Mouse (Mus musculus) neural tube, embryonic 12.5 days (tissue): ENCODE measurements at regions not wholly inside any gene's neighbourhood (a gene's known extent, or its start where the extent isn't known, plus 50 kb on each side); places are given as distances from the start of the nearest gene placed in this dataset.

ENCODE experiments used
- ATAC-seq: fragments of 200-750 bp; cut with Nextera tagmentation; 2 replicates; pipeline ENCODE4 v1.8.0; 2017; ENCODE audit warnings: low read depth, mild to moderate bottlenecking, moderate TSS enrichment, moderate library complexity; ENCODE audit not compliant: low FRiP score
- H3K27ac ChIP-seq: fragments of 300-500 bp; sonication (generic); 2 replicates; pipeline ENCODE4 v1.5.1; 2016
- H3K27me3 ChIP-seq: fragments of 300-500 bp; sonication (generic); replicated peaks from 2 replicates; pipeline ENCODE4 v1.6.1; 2016; ENCODE audit warnings: mild to moderate bottlenecking
- H3K36me3 ChIP-seq: fragments of 300-500 bp; sonication (generic); 2 replicates; pipeline ENCODE4 v1.6.1; 2016; ENCODE audit warnings: mild to moderate bottlenecking
- H3K4me1 ChIP-seq: fragments of 300-500 bp; sonication (generic); 2 replicates; pipeline ENCODE4 v1.6.1; 2016
- H3K4me2 ChIP-seq: fragments of 300-500 bp; sonication (generic); replicated peaks from 2 replicates; pipeline ENCODE4 v1.6.1; 2016; ENCODE audit warnings: mild to moderate bottlenecking
- H3K4me3 ChIP-seq: fragments of 300-500 bp; sonication (generic); 2 replicates; pipeline ENCODE4 v1.5.1; 2016
- H3K9ac ChIP-seq: fragments of 300-500 bp; sonication (generic); 2 replicates; pipeline ENCODE4 v1.6.1; 2016; ENCODE audit warnings: mild to moderate bottlenecking
- H3K9me3 ChIP-seq: fragments of 300-500 bp; sonication (generic); 2 replicates; pipeline ENCODE4 v1.6.1; 2016; ENCODE audit warnings: mild to moderate bottlenecking
- WGBS: fragments of 180-500 bp; shearing (Covaris S2); methylation state at CpG from one replicate; pipeline ENCODE4 v1.1.7; 2016; 5-methylcytosine and 5-hydroxymethylcytosine counted together

- Histone ChIP-seq H3K9ac (no peak overlapping the region), H3K4me1 (peaks cover 6% of the 10 kb centered on the region; the same call in 1 of the 2 replicates), H3K27me3 (no peaks in the 10 kb centered on the region), H3K36me3 (no peaks in the 10 kb centered on the region), H3K27ac (no peak overlapping the region), H3K4me2 (no peak overlapping the region), H3K9me3 (no peaks in the 10 kb centered on the region), H3K4me3 (no peak overlapping the region)
- 79% methylated on average over 2 of the region's 2 CpGs for WGBS
- no peak for ATAC-seq
These were observed 219.9 kb upstream of the Ccdc122 start for GRCm38 (mm10) chr14:76816666-76817065.

- Histone ChIP-seq H3K4me1 (0 out of 2 replicates have a peak, but pooled peaks cover 3% of the 10 kb centered on the region), H3K27ac (no peak overlapping the region), H3K4me3 (no peak overlapping the region), H3K27me3 (no peaks in the 10 kb centered on the region), H3K9ac (no peak overlapping the region), H3K9me3 (peaks cover 6% of the 10 kb centered on the region; the same call in 1 of the 2 replicates), H3K4me2 (no peak overlapping the region), H3K36me3 (no peaks in the 10 kb centered on the region)
- 78% methylated on average over 14 of the region's 14 CpGs for WGBS
- ATAC-seq: no peak
These were observed 224.3 kb upstream of the Ccdc122 start for GRCm38 (mm10) chr14:76812155-76812875.

- Histone ChIP-seq H3K9me3 (peaks cover 6% of the 10 kb centered on the region; the same call in 1 of the 2 replicates), H3K36me3 (no peaks in the 10 kb centered on the region), H3K27ac (no peak overlapping the region), H3K9ac (no peak overlapping the region), H3K4me3 (no peak overlapping the region), H3K4me1 (0 out of 2 replicates have a peak, but pooled peaks cover 3% of the 10 kb centered on the region), H3K4me2 (peak overlapping the region; percentile 10; the same call in 1 of the 2 replicates), H3K27me3 (no peaks in the 10 kb centered on the region)
- no peak for ATAC-seq
- WGBS: 29% methylated on average over 21 of the region's 21 CpGs
These were observed 225.6 kb upstream of the Ccdc122 start for GRCm38 (mm10) chr14:76810697-76811589.

- H3K36me3 ChIP-seq: no peaks in the 10 kb centered on the region
- ATAC-seq: no peak
- peaks cover 6% of the 10 kb centered on the region; the same call in 1 of the 2 replicates for H3K9me3 ChIP-seq
- no peaks in the 10 kb centered on the region for H3K27me3 ChIP-seq
- WGBS: 91% methylated on average over 3 of the region's 3 CpGs
- H3K27ac ChIP-seq: no peak overlapping the region
- H3K4me2 ChIP-seq: no peak overlapping the region
- no peak overlapping the region for H3K9ac ChIP-seq
- 0 out of 2 replicates have a peak, but pooled peaks cover 3% of the 10 kb centered on the region for H3K4me1 ChIP-seq
- H3K4me3 ChIP-seq: no peak overlapping the region
These were observed 226.5 kb upstream of the Ccdc122 start for GRCm38 (mm10) chr14:76810041-76810440.

- Histone ChIP-seq H3K9ac (no peak overlapping the region), H3K4me2 (no peak overlapping the region), H3K36me3 (no peaks in the 10 kb centered on the region), H3K27me3 (no peaks in the 10 kb centered on the region), H3K9me3 (peaks cover 6% of the 10 kb centered on the region; the same call in 1 of the 2 replicates), H3K27ac (no peak overlapping the region), H3K4me3 (no peak overlapping the region), H3K4me1 (0 out of 2 replicates have a peak, but pooled peaks cover 3% of the 10 kb centered on the region)
- ATAC-seq: no peak
- 95% methylated on average over 7 of the region's 7 CpGs for WGBS
These were observed 227.2 kb upstream of the Ccdc122 start for GRCm38 (mm10) chr14:76809411-76809810.

- Histone ChIP-seq H3K9ac (no peak overlapping the region), H3K9me3 (peaks cover 6% of the 10 kb centered on the region; the same call in 1 of the 2 replicates), H3K27ac (no peak overlapping the region), H3K4me2 (no peak overlapping the region), H3K4me3 (no peak overlapping the region), H3K4me1 (no peaks in the 10 kb centered on the region), H3K36me3 (no peaks in the 10 kb centered on the region), H3K27me3 (no peaks in the 10 kb centered on the region)
- WGBS: 54% methylated on average over 13 of the region's 13 CpGs
- no peak for ATAC-seq
These were observed 231.3 kb upstream of the Ccdc122 start for GRCm38 (mm10) chr14:76805151-76805785.

GRCm38 (mm10) chr14:76804447-76805150, 232.0 kb upstream of the Ccdc122 start:
- Histone ChIP-seq H3K9ac (no peak overlapping the region), H3K36me3 (no peaks in the 10 kb centered on the region), H3K27me3 (no peaks in the 10 kb centered on the region), H3K4me3 (no peak overlapping the region), H3K27ac (no peak overlapping the region), H3K4me1 (no peaks in the 10 kb centered on the region), H3K4me2 (no peak overlapping the region), H3K9me3 (peaks cover 3% of the 10 kb centered on the region; the same call in 1 of the 2 replicates)
- 73% methylated on average over 6 of the region's 6 CpGs for WGBS
- ATAC-seq: no peak

GRCm38 (mm10) chr14:76800181-76800580, 236.4 kb upstream of the Ccdc122 start:
- ATAC-seq: no peak
- Histone ChIP-seq H3K9me3 (no peaks in the 10 kb centered on the region), H3K4me1 (no peaks in the 10 kb centered on the region), H3K27me3 (no peaks in the 10 kb centered on the region), H3K9ac (no peak overlapping the region), H3K4me3 (no peak overlapping the region), H3K4me2 (no peak overlapping the region), H3K27ac (no peak overlapping the region), H3K36me3 (no peaks in the 10 kb centered on the region)
- 71% methylated on average over 4 of the region's 4 CpGs for WGBS

GRCm38 (mm10) chr14:76799741-76800140, 236.8 kb upstream of the Ccdc122 start:
- Histone ChIP-seq H3K36me3 (no peaks in the 10 kb centered on the region), H3K4me1 (no peaks in the 10 kb centered on the region), H3K9ac (no peak overlapping the region), H3K27ac (no peak overlapping the region), H3K27me3 (no peaks in the 10 kb centered on the region), H3K9me3 (no peaks in the 10 kb centered on the region), H3K4me2 (no peak overlapping the region), H3K4me3 (no peak overlapping the region)
- WGBS: 84% methylated on average over 6 of the region's 6 CpGs
- no peak for ATAC-seq

GRCm38 (mm10) chr14:76798925-76799428, 237.6 kb upstream of the Ccdc122 start:
- H3K4me2 ChIP-seq: no peak overlapping the region
- no peaks in the 10 kb centered on the region for H3K9me3 ChIP-seq
- no peak for ATAC-seq
- H3K9ac ChIP-seq: no peak overlapping the region
- H3K27ac ChIP-seq: no peak overlapping the region
- H3K36me3 ChIP-seq: no peaks in the 10 kb centered on the region
- WGBS: 88% methylated on average over 8 of the region's 8 CpGs
- no peaks in the 10 kb centered on the region for H3K4me1 ChIP-seq
- no peak overlapping the region for H3K4me3 ChIP-seq
- no peaks in the 10 kb centered on the region for H3K27me3 ChIP-seq

- H3K4me3 ChIP-seq: no peak overlapping the region
- H3K9me3 ChIP-seq: no peaks in the 10 kb centered on the region
- H3K4me2 ChIP-seq: no peak overlapping the region
- no peaks in the 10 kb centered on the region for H3K27me3 ChIP-seq
- no peak overlapping the region for H3K9ac ChIP-seq
- H3K36me3 ChIP-seq: no peaks in the 10 kb centered on the region
- WGBS: 80% methylated on average over 6 of the region's 6 CpGs
- H3K27ac ChIP-seq: no peak overlapping the region
- no peaks in the 10 kb centered on the region for H3K4me1 ChIP-seq
- ATAC-seq: no peak
These were observed 238.1 kb upstream of the Ccdc122 start for GRCm38 (mm10) chr14:76798488-76798887.
